Comparison of ENCODE assay signal across 15 mouse cellular contexts in genomic region chr4:127170866-127171265, GRCm38 (mm10). TPM values are rescaled to one million over a fixed set of nuclear protein-coding genes. Genes with fewer than 3 reads are reported as not detected.
DNase-seq lines count a peak whose midpoint lies in the region; ATAC-seq and TF ChIP-seq lines count a peak whose summit lies in the region.
"Had no signal": no experiment of that assay in that cellular context is flagged by ENCODE, and none has a peak within 500 bp of the region (broad histone marks: within the 10 kb centered on the region; RNA-seq: fewer than 3 reads in every experiment).

No protein-coding gene starts in this region.

- no peak overlapping the region for H3K9ac ChIP-seq in hindbrain, embryonic 12.5 days
- no peak overlapping the region for H3K9ac ChIP-seq in hindbrain, embryonic 11.5 days (ENCODE audit: low read depth, low read length)
- peak overlapping the region; percentile 32; the same call in 1 of the 2 replicates for H3K9ac ChIP-seq in hindbrain, embryonic 15.5 days
- H3K9ac ChIP-seq in liver, postnatal 0 days (replicated peaks) = no peak overlapping the region
- H3K9ac ChIP-seq: embryonic facial prominence, embryonic 12.5 days; heart, embryonic 15.5 days; liver, embryonic 15.5 days; stomach, embryonic 15.5 days had no signal

- no peak for TF ChIP-seq EP300 in liver, postnatal 0 days (IDR thresholded peaks at IDR 0.05; ENCODE audit: low read depth)

- no peaks in the 10 kb centered on the region for H3K36me3 ChIP-seq in hindbrain, embryonic 12.5 days
- H3K36me3 ChIP-seq in hindbrain, embryonic 11.5 days (ENCODE audit: control insufficient read depth, insufficient read depth, low read length) = no peaks in the 10 kb centered on the region
- H3K36me3 ChIP-seq in hindbrain, embryonic 15.5 days = no peaks in the 10 kb centered on the region
- H3K36me3 ChIP-seq in liver, postnatal 0 days (replicated peaks; ENCODE audit: insufficient read depth, low read length) = no peaks in the 10 kb centered on the region
- H3K36me3 ChIP-seq: embryonic facial prominence, embryonic 12.5 days; heart, embryonic 15.5 days; liver, embryonic 15.5 days; stomach, embryonic 15.5 days had no signal

- TF ChIP-seq CTCF in cerebellum, adult 2 months (IDR thresholded peaks at IDR 0.05; ENCODE audit: borderline replicate concordance, insufficient read depth, low read depth, low read length) = no peak
- TF ChIP-seq CTCF in olfactory bulb, adult 2 months (IDR thresholded peaks at IDR 0.05; ENCODE audit: insufficient read depth, low read depth, low read length) = no peak
- no peak for TF ChIP-seq CTCF in liver, postnatal 0 days (IDR thresholded peaks at IDR 0.05; ENCODE audit: low read depth)

- H3K9me3 ChIP-seq in hindbrain, embryonic 12.5 days (replicated peaks) = no peaks in the 10 kb centered on the region
- H3K9me3 ChIP-seq in hindbrain, embryonic 11.5 days (ENCODE audit: control insufficient read depth, low read length) = no peaks in the 10 kb centered on the region
- H3K9me3 ChIP-seq in hindbrain, embryonic 15.5 days = no peaks in the 10 kb centered on the region
- no peaks in the 10 kb centered on the region for H3K9me3 ChIP-seq in liver, postnatal 0 days (ENCODE audit: low read length)
- H3K9me3 ChIP-seq: embryonic facial prominence, embryonic 12.5 days; heart, embryonic 15.5 days; liver, embryonic 15.5 days; stomach, embryonic 15.5 days had no signal

- DNase-seq in hindbrain, embryonic 11.5 days (ENCODE audit: low spot score) = no peak
- peak; percentile 78 to 84 for DNase-seq in cerebellum, adult 2 months
- no peak for DNase-seq in ovary, postnatal 36 days (ENCODE audit: low spot score)
- DNase-seq in liver, postnatal 0 days = no peak
- DNase-seq: adrenal gland, postnatal 25 days; kidney, adult 11 months had no signal

- H3K4me2 ChIP-seq in hindbrain, embryonic 12.5 days (replicated peaks) = peak overlapping the region; percentile 78; the same call in 1 of the 2 replicates
- H3K4me2 ChIP-seq in hindbrain, embryonic 11.5 days (replicated peaks; ENCODE audit: low read depth, low read length) = no peak overlapping the region
- H3K4me2 ChIP-seq in hindbrain, embryonic 15.5 days = peak overlapping the region; percentile 88
- H3K4me2 ChIP-seq in liver, postnatal 0 days (ENCODE audit: low read depth, low read length) = no peak overlapping the region
- H3K4me2 ChIP-seq: embryonic facial prominence, embryonic 12.5 days; heart, embryonic 15.5 days; liver, embryonic 15.5 days; stomach, embryonic 15.5 days had no signal

- WGBS in hindbrain, embryonic 12.5 days = 37% methylated on average over 5 of the region's 5 CpGs
- WGBS in hindbrain, embryonic 11.5 days = 39% methylated on average over 5 of the region's 5 CpGs
- WGBS in cerebellum, adult 2 months = 7% methylated on average over 5 of the region's 5 CpGs
- WGBS in hindbrain, embryonic 15.5 days = 20% methylated on average over 5 of the region's 5 CpGs
- whole genome bisulfite sequencing in olfactory bulb, adult 2 months = 4% methylated on average over 5 of the region's 5 CpGs
- WGBS in liver, postnatal 0 days (ENCODE audit: insufficient replicate concordance) = 52% methylated on average over 5 of the region's 5 CpGs

- ATAC-seq in hindbrain, embryonic 12.5 days (ENCODE audit: low FRiP score) = no peak
- no peak for ATAC-seq in hindbrain, embryonic 11.5 days (ENCODE audit: low FRiP score)
- ATAC-seq in hindbrain, embryonic 15.5 days (ENCODE audit: low FRiP score, low read depth) = no peak
- ATAC-seq in erythroid progenitor cell, adult 5-6 weeks (replicated peaks; ENCODE audit: low FRiP score, poor library complexity, severe bottlenecking) = no peak
- ATAC-seq in liver, postnatal 0 days = no peak

- H3K4me1 ChIP-seq in hindbrain, embryonic 12.5 days = peaks cover 49% of the 10 kb centered on the region
- H3K4me1 ChIP-seq in hindbrain, embryonic 11.5 days (replicated peaks; ENCODE audit: control insufficient read depth, insufficient read depth, low read length) = peaks cover 6% of the 10 kb centered on the region; the same call in 1 of the 2 replicates
- peaks cover 45% of the 10 kb centered on the region for H3K4me1 ChIP-seq in cerebellum, adult 2 months (ENCODE audit: control insufficient read depth, insufficient read depth, low read length)
- peaks cover 61% of the 10 kb centered on the region for H3K4me1 ChIP-seq in hindbrain, embryonic 15.5 days (replicated peaks)
- H3K4me1 ChIP-seq in olfactory bulb, adult 2 months (ENCODE audit: control insufficient read depth, insufficient read depth, low read length) = peaks cover 31% of the 10 kb centered on the region
- peaks cover 9% of the 10 kb centered on the region for H3K4me1 ChIP-seq in liver, postnatal 0 days (ENCODE audit: insufficient read depth)

- H3K27ac ChIP-seq in hindbrain, embryonic 12.5 days = no peak overlapping the region
- no peak overlapping the region for H3K27ac ChIP-seq in hindbrain, embryonic 11.5 days (ENCODE audit: low read depth, low read length)
- H3K27ac ChIP-seq in cerebellum, adult 2 months (ENCODE audit: insufficient read depth, low read length) = peak overlapping the region; percentile 73
- no peak overlapping the region for H3K27ac ChIP-seq in hindbrain, embryonic 15.5 days (replicated peaks)
- H3K27ac ChIP-seq in olfactory bulb, adult 2 months (ENCODE audit: insufficient read depth, low read depth, low read length) = peak overlapping the region; percentile 91
- no peak overlapping the region for H3K27ac ChIP-seq in liver, postnatal 0 days (ENCODE audit: low read depth)
- H3K27ac ChIP-seq: embryonic facial prominence, embryonic 12.5 days; heart, embryonic 15.5 days; liver, embryonic 15.5 days; stomach, embryonic 15.5 days had no signal

- H3K27me3 ChIP-seq in hindbrain, embryonic 12.5 days = peaks cover 51% of the 10 kb centered on the region
- peaks cover 2% of the 10 kb centered on the region; the same call in 1 of the 2 replicates for H3K27me3 ChIP-seq in hindbrain, embryonic 11.5 days (ENCODE audit: control insufficient read depth, insufficient read depth, low read length)
- H3K27me3 ChIP-seq in cerebellum, adult 2 months (ENCODE audit: control insufficient read depth, insufficient read depth, low read length) = no peaks in the 10 kb centered on the region
- no peaks in the 10 kb centered on the region for H3K27me3 ChIP-seq in hindbrain, embryonic 15.5 days
- H3K27me3 ChIP-seq in liver, postnatal 0 days (ENCODE audit: insufficient read depth, low read length) = peaks cover 37% of the 10 kb centered on the region

- no peak for TF ChIP-seq POLR2A in cerebellum, adult 2 months (IDR thresholded peaks at IDR 0.05; ENCODE audit: borderline replicate concordance, insufficient read depth, low read length)
- no peak for TF ChIP-seq POLR2A in olfactory bulb, adult 2 months (IDR thresholded peaks at IDR 0.05; ENCODE audit: insufficient read depth, low read depth, low read length)

- H3K4me3 ChIP-seq in hindbrain, embryonic 12.5 days = no peak overlapping the region
- H3K4me3 ChIP-seq in hindbrain, embryonic 11.5 days (ENCODE audit: low read depth, low read length) = no peak overlapping the region
- H3K4me3 ChIP-seq in cerebellum, adult 2 months (replicated peaks; ENCODE audit: insufficient read depth, low read depth, low read length) = peak overlapping the region; percentile 55
- 0 out of 2 replicates have a peak overlapping the region, but pooled peaks have one; percentile 2 for H3K4me3 ChIP-seq in hindbrain, embryonic 15.5 days
- H3K4me3 ChIP-seq in olfactory bulb, adult 2 months (ENCODE audit: insufficient read depth, low read depth, low read length) = peak overlapping the region; percentile 18
- H3K4me3 ChIP-seq in liver, postnatal 0 days (ENCODE audit: low read depth, low read length) = no peak overlapping the region
- H3K4me3 ChIP-seq: embryonic facial prominence, embryonic 12.5 days; heart, embryonic 15.5 days; liver, embryonic 15.5 days; stomach, embryonic 15.5 days had no signal

RNA-seq across cellular contexts. Expression of gene Dlgap3, which starts 1.9 kb away (rescaled TPM):
- 12.5 and 13.3 TPM in 2 replicates for polyA plus RNA-seq in hindbrain, embryonic 12.5 days (2016; fragmentation: Nextera tagmentation; extraction: Ambion mirVana)
- polyA plus RNA-seq in hindbrain, embryonic 11.5 days (2014; fragmentation: Nextera tagmentation; extraction: Ambion mirVana) = 6.7 and 7.1 TPM in 2 replicates
- polyA plus RNA-seq in cerebellum, adult 2 months (2012; rRNA removed) = 56.1 and 59.8 TPM in 2 replicates
- polyA plus RNA-seq in hindbrain, embryonic 15.5 days (2015; fragmentation: Nextera tagmentation; extraction: Ambion mirVana) = 24.9 and 32.0 TPM in 2 replicates
- polyA plus RNA-seq in olfactory bulb, adult 2 months (2012; ENCODE audit: insufficient read depth, insufficient read length, low replicate concordance, missing spikeins) = not detected in 2 replicates
- total RNA-seq in erythroid progenitor cell, adult 5-6 weeks (2015; ENCODE audit: low replicate concordance) = not detected in 2 replicates
- not detected in 2 replicates for total RNA-seq in erythroid progenitor cell, adult 5-6 weeks (2017; ENCODE audit: low replicate concordance)
- polyA plus RNA-seq in liver, postnatal 0 days (2015; fragmentation: Nextera tagmentation; extraction: Ambion mirVana) = 0.05 and 0.07 TPM in 2 replicates
- total RNA-seq: megakaryocyte progenitor cell, adult 5-6 weeks had no signal

RNA-seq across cellular contexts. Expression of gene Tmem35b, which starts 47.4 kb away (rescaled TPM):
- polyA plus RNA-seq in hindbrain, embryonic 12.5 days (2016; fragmentation: Nextera tagmentation; extraction: Ambion mirVana) = 19.8 and 20.0 TPM in 2 replicates
- polyA plus RNA-seq in hindbrain, embryonic 11.5 days (2014; fragmentation: Nextera tagmentation; extraction: Ambion mirVana) = 14.0 and 14.2 TPM in 2 replicates
- 11.4 and 14.0 TPM in 2 replicates for polyA plus RNA-seq in cerebellum, adult 2 months (2012; rRNA removed)
- 17.4 and 17.6 TPM in 2 replicates for polyA plus RNA-seq in hindbrain, embryonic 15.5 days (2015; fragmentation: Nextera tagmentation; extraction: Ambion mirVana)
- polyA plus RNA-seq in olfactory bulb, adult 2 months (2012; ENCODE audit: insufficient read depth, insufficient read length, low replicate concordance, missing spikeins) = not detected in 2 replicates
- total RNA-seq in erythroid progenitor cell, adult 5-6 weeks (2015; ENCODE audit: low replicate concordance) = 4.3 and 11.3 TPM in 2 replicates
- total RNA-seq in erythroid progenitor cell, adult 5-6 weeks (2017; ENCODE audit: low replicate concordance) = 0.45 and 2.3 TPM in 2 replicates
- polyA plus RNA-seq in liver, postnatal 0 days (2015; fragmentation: Nextera tagmentation; extraction: Ambion mirVana) = 6.7 and 7.7 TPM in 2 replicates

Comparison
In these comparisons a context has a peak if more than half of its experiments do, and no peak if none do; other contexts are left out.
1. H3K4me2 ChIP-seq: peak in hindbrain, embryonic 12.5 days (single experiment) and hindbrain, embryonic 15.5 days (single experiment); none in hindbrain, embryonic 11.5 days (single experiment) and liver, postnatal 0 days (single experiment).
2. H3K4me3 ChIP-seq: peak in cerebellum, adult 2 months (single experiment), hindbrain, embryonic 15.5 days (single experiment) and olfactory bulb, adult 2 months (single experiment); none in hindbrain, embryonic 12.5 days (single experiment), hindbrain, embryonic 11.5 days (single experiment) and liver, postnatal 0 days (single experiment).
3. H3K27ac ChIP-seq: peak in cerebellum, adult 2 months (single experiment) and olfactory bulb, adult 2 months (single experiment); none in hindbrain, embryonic 12.5 days (single experiment), hindbrain, embryonic 11.5 days (single experiment), hindbrain, embryonic 15.5 days (single experiment) and liver, postnatal 0 days (single experiment).
4. DNase-seq: peak in cerebellum, adult 2 months (2 of 2); none in hindbrain, embryonic 11.5 days (single experiment), ovary, postnatal 36 days (single experiment) and liver, postnatal 0 days (single experiment).